Mouse (Mus musculus): ENCODE data around the gene Grhl3.

Grhl3 gene

DNA sequence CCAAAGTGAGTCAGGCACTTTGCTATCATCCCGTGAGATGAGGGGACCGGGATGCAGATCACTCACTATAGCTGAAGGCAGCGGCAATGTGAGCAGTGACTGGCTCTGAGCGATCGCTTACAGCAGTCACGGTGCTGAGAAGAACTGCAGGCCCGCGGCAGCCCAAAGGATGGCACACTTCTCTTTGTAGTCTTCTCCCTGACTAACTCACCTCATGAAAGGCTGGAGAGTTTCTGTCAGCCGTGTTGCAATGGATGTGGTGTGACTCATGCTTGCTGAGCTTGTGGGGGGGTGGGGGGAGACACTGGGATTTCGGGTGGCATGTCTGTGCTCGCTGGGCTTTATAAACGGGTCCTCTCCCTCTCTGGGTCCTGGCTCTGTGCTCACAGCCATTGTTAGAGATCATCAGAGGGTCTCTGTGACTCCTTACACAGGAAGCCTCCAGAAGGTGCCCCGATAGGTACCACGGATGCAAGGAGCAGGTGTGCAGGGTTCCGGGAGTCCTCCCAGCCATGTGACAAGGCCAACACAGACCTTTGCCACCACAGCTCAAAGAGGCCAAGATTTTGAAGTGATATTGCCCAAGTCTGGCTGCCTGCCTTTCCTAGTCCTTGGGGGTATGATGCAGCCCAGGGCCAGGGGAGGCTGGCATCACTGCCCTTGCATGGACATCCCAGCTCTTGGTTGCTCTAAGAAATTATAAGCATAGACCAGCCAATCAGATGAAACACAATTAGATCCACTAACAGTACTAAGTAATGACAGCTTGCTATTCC, 2.1 kb upstream of the Grhl3 start:
- no peak for DNase-seq (ENCODE audit: low read depth, low spot score)

DNA sequence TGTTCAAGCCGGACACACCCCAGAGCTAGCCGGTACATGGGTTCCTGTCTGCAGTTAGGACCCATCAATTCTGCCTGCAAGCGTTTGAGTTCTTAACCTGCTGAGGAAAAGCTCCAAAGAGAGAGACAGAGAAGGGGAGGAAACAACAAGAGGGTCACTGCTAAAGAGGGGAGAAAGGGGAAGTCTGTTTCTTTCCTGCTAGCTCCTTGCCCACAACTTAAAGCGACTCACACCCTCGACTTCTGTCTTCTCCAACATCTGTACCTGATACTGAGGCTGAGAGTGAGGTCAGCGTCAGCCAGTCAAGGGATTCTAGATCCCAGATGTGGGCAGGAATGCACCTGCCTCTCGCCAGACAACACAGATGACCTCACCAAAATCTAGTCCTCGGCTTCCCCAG, 1.2 kb downstream of the Grhl3 start:
- no peak for DNase-seq (ENCODE audit: low read depth, low spot score)

DNA sequence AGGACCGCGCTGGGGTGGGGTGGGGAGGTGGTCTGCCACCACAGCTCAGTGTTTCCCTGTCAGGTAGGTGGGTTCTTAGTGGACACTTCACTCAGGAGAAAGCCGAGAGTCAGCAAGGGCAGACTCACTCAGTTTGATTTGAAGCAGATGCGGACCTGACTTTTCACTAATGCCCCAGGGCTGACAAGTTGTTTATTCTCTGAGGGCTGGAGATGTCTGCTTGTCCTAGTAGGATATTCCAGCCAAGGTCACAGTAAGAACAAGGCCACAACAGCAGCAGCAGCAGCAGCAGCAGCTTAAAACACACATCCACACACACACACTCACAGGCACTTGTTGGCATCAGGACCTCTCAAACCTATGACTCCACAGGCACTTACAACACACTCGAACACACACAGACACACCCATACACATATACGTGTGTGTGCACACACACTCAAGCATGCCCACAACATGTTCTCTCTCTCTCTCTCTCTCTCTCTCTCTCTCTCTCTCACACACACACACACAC, 2.3 kb downstream of the Grhl3 start:
- DNase-seq (ENCODE audit: low read depth, low spot score), result no peak

DNA sequence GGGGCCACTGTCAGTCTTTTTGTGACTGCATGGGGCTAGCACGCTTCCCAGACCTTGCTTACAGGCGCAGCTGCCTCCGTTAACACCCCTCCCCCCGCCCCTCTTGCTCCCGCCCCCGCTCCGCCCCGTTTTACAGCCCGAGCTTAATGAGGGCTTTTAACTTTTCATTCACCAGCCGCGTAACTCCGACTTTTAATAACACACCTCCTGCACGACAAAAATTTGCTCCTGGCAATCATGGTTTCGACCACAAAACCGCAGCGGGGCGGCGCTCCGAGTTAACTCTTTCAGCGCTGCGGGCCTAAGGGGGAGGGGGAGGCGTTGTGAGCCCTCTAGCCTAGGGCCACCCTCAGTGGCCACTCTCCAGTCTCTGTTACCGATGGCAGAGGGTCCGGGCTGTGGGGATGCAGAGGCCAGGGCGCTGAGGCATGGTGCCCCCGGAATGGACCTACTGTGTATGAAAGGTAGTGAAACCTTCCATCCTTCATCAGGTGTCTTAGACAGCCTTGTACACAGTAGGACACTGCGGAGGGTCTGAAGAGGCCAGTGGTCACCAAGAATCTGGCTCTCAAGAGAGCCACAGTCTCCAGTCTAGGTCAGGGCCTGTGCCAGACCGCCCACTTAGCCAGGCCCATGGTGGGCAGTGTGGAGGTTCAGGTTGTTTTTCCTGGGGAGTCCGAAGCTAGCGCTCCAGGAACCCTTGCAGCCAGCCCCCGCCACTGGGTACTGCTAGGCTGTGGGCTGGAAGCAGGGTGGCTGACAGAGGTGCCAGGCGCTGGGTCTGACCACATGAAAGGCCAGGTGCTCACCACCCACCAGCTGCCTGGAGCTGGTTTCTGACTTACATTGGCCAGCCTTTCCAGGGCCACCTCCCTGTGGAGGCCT, 3.0 kb downstream of the Grhl3 start:
- DNase-seq (ENCODE audit: low read depth, low spot score), result no peak

DNA sequence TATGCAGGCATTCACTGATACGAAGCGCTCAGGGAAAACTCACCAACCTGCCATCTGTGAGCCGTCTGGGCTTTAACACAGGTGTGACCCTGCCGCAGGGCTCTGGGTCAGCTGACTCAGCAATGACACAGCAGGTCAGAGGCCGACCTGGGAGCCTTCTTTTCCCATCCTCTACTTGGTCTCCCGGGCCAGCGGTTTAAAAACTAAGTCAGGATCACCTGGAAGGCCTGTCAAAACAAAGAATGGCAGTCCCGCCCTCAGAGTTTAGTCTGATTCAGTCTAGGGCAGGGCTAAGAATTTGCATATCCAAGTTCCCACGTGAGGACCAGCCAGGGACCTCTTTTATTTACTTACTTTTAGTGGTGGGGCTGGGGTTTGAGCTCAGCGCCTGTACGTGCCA, 4.2 kb downstream of the Grhl3 start:
- DNase-seq (ENCODE audit: low read depth, low spot score), result no peak

DNA sequence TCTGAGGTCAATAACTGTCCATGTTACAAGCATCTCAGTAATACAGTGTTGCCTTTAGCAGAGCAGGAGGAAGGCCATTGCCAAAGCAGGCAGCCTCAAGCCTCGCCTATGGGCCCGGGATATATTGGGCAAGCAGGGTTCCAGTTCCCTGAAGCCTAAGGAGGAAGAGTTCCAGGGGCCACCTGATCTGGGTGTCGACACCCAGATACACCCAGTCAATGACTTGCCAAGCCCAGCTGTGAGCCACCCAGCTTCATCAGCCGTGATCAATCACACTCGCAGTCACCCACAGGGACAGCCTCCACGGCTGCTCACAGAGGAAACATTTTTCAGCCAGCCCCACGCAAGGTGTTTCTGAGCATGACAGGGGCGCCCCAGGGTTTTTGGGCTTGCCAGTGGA, 5.9 kb downstream of the Grhl3 start:
- DNase-seq (ENCODE audit: low read depth, low spot score), result no peak

DNA sequence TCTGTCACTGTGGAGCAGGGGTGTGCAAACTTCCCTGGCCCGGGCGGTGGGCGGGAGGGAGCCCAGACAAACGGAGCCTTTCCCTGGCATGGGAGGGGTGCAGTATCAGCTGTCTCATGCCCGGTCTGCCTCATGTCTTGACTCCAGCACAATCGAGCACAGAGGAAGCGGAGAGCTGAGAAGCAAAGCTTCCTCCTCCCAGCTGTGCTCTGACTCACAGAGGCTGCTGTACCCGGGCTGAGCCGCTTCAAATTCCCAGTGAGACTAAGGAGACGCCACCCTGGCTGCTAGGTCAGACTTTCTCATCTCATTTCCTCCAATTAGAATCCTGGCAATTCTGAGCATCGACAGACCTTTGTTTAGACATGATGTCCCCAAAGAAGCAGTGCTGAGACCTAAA, 6.4 kb downstream of the Grhl3 start:
- no peak for DNase-seq (ENCODE audit: low read depth, low spot score)

DNA sequence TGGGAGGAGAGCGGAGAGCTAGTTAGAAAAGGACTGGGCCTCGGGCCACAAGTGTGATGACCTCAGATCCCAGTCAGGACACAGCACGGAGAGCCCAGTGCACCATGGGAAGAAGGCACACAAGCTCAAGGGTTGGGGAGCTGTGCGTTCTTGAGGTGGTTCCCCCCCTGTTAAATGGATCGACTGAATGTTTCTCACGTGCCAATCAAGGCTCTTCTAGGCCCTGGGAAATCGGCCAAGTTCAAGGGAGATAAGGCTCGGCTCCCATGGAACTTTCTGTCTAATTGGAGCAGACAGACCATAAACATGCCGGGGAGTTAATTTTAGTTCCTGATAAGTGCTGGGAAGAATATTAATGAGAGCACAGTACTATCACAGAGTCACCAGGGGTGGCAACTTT, 8.0 kb downstream of the Grhl3 start:
- no peak for DNase-seq (ENCODE audit: low read depth, low spot score)

DNA sequence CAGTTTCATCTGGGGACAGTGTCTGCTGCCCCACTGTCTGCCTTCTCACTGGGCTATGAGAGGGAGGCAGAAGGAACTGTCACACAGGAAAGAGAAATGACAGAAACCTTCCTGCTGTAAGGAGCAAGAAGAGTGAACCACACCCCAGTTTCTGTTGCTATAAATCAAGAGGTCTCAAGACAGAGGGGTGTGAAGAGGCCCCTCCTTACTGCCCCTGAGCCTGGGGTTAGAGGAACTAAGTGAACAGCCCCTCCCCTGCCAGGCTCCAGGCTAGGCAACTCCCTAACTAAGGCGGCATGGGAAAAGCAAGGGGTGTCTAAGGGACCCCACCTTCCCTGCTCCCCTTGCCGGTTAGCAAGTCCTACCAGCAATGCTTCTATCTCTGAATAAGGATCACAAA, 9.6 kb downstream of the Grhl3 start:
- DNase-seq (ENCODE audit: low read depth, low spot score), result no peak

DNA sequence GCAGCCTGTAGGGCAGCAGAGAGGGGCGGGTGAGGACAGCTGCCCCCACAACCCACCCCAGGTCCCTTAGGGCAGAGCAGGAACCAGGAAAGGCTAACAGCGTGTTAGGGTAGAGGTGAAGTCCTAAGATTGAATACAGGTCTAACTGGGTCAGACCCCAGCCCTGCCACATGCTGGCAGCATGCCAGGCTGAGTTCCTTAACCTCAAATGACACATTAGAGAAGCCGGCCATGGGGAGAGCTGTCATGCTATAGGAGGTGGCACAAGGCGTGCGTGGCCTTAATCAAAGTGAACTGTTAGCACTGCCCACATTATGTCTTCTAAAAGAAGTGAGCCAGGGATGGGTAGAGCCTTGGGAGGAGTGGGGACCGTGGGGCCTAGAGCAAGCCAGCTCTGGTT, 24.1 kb downstream of the Grhl3 start:
- no peak for DNase-seq (ENCODE audit: low read depth, low spot score)

DNA sequence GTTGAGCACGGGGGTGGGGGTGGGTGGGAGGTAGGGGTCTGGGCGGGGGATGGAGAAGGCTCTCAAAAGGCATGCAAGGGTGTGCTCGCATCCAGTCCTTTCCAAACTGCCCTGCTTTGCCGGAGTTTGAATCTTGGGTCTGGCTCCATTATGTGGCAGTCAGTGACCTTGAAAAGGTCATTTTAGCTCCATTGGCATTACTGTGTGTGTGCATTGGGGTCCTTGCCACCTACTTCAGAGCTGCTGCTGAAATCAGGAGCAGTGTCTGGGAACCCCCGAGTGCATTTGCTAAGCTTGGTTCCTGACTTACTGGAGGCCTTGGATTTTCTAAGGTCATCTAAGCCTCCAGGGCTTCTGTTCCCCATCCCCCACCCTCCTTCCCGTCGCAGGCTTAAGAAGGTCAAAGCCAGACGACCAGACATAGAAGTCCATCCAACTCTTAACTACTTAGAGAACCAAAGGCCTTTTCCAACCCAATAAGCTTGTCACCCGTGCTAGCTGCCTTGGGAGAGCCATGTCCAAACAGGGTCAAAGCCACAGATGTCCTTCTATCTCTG, 24.8 kb downstream of the Grhl3 start:
- no peak for DNase-seq (ENCODE audit: low read depth, low spot score)

DNA sequence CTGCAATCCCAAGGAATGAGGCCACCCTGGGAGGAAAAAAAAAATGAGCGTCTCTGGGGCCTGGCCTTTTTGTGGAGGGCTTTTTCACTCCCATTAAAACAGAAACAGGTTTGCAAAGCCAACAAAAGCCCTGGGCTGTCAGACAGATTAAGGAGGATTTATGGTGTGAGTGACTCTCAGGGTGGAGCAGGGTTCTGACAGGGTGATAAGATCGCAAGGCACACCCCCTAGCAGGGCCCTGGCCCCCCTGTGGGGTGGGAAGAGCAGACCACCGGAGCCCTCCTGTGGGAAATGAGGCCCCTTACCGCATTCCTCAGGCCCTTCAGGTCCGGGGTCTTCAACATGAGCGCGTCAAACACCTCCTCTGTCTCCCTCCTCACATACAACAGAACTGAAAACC, 25.3 kb downstream of the Grhl3 start:
- no peak for DNase-seq (ENCODE audit: low read depth, low spot score)

DNA sequence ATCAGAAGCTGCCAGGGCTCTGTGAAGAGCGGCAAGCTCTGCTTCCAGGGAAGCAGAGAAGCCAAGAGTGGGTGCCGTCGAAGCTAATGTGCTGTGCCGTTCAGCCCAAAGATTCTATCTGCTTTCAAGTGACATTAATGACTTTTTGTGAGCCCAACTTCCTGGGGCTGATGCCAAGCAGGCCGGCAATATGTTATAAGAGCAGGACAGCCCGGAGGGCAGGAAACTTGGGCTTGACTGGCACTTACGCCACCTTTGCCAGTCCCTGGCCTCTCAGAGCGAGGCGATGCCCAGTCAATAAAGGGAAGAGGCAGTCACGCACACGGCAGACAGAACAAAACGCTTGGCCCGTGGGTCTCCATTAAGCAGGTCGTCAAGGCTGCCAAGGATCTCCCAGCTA, 25.9 kb downstream of the Grhl3 start:
- no peak for DNase-seq (ENCODE audit: low read depth, low spot score)

DNA sequence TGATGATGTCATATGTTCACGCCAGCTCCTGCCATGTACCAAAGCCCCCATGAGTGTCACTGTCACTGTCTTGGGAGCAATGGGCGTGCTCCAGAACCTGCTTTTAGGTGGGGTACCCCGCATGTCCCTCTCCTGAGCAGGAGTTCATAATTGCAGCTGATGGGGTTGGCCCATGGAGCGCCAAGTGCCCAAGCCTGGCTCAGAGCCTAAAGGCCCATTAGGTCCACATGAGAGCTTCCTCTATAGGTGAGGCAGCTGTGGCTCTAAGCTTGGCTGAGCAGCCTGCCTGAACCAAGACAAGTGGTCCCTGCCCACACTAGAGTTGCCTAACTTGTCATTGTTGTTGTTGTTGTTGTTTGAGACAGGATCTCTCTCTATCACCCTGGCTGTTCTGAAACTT, 26.6 kb downstream of the Grhl3 start:
- DNase-seq (ENCODE audit: low read depth, low spot score), result no peak

DNA sequence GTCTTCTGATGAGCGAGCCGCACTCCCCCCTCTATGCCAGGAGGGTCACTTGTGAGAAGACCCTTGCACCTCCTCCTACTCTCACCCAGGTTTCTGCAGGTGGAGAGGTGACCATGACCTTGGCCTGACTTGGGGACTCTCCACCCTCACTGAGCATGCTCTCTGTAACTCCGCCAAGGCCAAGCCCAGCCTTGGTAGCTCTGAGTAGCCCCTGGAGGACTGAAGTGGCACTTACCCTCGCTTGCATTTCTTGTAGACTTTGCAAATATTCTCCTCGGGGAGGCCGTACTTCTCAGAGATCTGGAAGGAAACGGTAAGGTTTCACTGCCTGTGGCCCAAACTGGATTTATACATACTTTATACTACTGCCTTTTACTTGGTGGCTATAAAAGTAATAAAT, 27.4 kb downstream of the Grhl3 start:
- no peak for DNase-seq (ENCODE audit: low read depth, low spot score)

DNA sequence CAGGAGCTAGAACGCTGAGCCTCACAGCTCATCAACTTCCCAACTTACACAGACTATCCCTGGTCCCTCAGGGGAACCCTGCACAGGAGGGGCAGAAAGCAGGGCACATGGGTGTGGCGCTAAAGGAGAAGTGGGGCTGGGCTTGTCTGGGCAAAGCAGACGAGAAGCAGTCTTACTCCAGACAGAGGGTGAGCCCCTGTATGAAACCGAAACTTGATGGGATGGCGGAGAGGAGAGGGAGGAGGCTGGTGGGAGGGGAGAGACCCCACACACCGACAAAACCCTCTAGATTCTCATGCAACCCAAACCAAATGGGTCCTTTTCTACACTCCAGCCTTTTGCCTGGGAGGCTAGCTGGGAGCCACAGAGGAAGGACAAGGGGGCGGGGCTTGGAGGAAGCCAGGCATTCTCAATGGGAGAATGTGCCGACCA, 28.3 kb downstream of the Grhl3 start:
- DNase-seq (ENCODE audit: low read depth, low spot score), result no peak

DNA sequence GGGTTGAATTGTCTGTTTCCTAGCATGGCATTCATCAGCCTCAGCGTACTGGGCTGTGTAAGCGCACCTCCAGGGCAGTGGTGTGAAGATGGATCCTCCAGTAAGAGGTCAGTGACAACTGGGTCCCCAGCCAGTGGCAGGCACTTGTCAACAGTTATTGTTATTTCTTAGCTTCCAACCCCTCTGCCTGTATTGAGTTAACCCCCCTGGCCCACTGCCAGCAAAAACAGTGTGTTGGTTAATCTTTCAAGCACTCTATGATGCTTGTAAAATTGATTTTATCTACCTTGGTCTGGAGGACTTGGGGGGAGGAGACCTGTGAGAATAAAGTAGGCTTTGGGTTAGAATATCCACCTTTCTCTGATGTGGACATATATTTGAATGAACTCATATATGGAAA, 29.1 kb downstream of the Grhl3 start:
- no peak for DNase-seq (ENCODE audit: low read depth, low spot score)

DNA sequence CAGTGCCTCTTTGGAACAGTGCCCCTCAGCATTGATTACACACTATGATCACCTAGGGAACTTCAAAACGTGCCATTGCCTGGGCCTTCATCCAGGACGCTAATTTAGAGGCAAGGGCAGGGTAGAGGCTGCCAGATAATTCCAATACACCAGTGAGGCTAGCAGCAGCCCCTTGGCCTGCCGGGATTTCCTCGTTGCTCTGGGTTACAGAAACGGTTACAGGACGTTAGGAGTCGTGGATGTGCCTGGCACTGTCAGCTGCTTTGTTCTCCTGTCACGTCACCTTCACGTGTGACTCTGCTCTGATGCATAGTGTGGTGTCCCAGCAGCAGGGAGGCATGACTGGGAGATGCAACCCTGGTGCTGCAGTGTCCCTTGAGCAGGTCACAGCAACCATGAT, 33.4 kb downstream of the Grhl3 start:
- no peak for DNase-seq (ENCODE audit: low read depth, low spot score)

DNA sequence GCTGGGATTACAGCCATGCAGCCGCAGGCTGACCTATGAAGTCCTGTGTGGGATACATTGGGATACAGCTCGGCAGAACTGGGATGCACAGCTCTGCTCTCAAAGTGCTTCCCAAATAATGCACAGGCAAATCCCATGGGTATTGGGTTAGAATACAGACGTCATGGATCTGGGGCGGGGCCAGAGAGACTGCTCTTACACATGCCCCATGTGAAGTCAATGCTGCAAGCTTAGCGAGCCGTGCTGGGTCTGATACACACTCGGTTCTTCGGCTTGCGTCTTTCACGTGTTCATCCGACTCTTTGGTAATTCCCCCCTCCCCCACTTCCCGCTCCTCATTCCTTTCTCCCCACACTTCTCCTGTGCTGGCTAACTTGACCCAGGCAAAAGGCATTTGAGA, 34.4 kb downstream of the Grhl3 start:
- no peak for DNase-seq (ENCODE audit: low read depth, low spot score)

DNA sequence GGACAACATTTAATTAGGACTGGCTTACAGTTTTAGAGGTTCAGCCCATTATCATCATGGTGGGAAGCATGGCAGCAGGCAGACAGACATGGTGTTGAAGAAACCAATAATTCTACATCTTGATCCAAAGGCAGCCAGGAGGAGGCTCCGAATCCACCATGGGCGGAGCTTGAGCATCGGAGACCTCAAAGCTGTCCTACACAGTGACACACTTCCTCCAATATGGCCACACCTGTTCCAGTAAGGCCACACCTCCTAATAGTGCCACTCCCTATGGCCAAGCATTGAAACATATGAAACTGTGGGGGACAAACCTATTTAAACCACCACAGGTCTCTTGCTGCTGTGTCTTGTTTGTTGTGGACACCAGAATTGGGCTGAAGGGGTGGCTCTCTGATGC, 38.4 kb downstream of the Grhl3 start:
- DNase-seq (ENCODE audit: low read depth, low spot score), result no peak

DNA sequence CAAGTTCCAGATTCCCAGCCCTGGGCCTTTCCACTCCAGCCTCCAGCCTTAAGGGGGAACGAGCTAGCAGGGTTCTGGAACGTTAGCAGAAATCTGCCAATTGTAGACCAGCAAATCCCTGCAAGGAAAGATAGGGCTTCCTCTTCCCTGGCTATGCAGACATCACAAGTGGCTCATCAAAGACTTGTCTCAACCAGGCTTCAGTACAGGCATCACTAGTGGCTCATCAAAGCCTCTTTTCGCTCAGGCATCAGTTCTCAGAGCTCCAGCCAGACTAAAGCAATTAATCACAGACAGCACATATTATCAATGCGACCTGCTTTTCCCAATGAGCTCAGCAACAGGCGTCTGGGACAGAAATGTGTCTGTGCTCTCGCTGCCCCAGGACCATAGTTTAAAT, 40.4 kb downstream of the Grhl3 start:
- DNase-seq (ENCODE audit: low read depth, low spot score), result no peak

DNA sequence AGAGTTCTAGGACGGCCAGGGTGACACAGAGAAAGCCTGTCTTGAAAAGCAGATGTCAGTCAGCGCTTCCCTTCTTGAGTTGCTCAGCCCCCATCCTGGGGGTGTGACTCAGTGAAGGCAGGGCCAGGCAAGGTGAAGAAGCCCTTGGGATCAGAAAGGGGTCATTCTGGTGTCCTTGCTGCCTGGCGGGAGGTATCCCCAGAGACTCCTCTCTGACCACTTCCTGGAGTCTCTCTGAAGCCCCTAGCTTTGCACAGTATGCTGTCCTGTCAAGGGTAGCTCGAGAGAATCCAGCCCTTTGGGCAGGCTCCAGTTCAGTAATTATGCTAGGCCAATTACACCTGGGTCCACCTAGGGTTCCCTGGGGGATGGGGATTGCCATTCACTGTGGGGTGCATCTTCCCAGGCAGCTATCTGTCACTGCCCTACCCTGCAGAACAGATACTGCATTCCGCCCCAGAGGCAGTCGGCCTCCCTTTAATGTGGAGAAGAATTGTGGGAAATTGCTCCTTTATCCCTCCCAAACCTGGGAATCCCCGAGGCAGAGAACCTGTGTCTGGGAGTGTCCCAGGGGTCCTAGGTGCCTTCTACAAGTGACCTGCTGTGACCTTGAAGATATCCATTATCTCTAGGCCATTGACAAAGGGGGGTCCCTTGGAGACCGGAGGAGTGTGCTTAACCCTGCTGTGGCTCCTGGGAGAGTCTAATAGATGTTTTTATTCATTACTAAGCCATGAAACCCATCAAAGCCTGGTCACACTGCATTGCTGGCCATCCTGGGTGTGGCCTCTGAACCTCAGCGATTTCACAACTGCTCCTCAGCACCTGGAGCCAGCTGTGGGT, 41.4 kb downstream of the Grhl3 start:
- no peak for DNase-seq (ENCODE audit: low read depth, low spot score)

All from c-Kit-negative CD71-positive TER-119-positive erythroid progenitor cells, embryonic 14.5 days (primary cell).